Comparison of ENCODE assay signal across 8 mouse cellular contexts in genomic region chr2:163644047-163644446, GRCm38 (mm10). TPM values are rescaled to one million over a fixed set of nuclear protein-coding genes. Genes with fewer than 3 reads are reported as not detected.
DNase-seq lines count a peak whose midpoint lies in the region; ATAC-seq and TF ChIP-seq lines count a peak whose summit lies in the region.

No protein-coding gene starts in this region.

- 2% methylated on average over 4 of the region's 4 CpGs for WGBS in liver, embryonic 12.5 days (ENCODE audit: insufficient replicate concordance)

- H3K4me1 ChIP-seq in embryonic fibroblast, embryonic 13.5 days (ENCODE audit: control insufficient read depth, insufficient read depth, low read length): peaks cover 2% of the 10 kb centered on the region; the same call in 1 of the 2 replicates
- H3K4me1 ChIP-seq in liver, embryonic 12.5 days: peaks cover 51% of the 10 kb centered on the region

- H3K9me3 ChIP-seq in liver, embryonic 12.5 days (replicated peaks): no peaks in the 10 kb centered on the region

- peak overlapping the region; percentile 92 for H3K9ac ChIP-seq in liver, embryonic 12.5 days

- no peak for TF ChIP-seq CTCF in embryonic fibroblast, embryonic 13.5 days (IDR thresholded peaks at IDR 0.05; ENCODE audit: borderline replicate concordance, insufficient read depth, low read length)

- peak overlapping the region; percentile 84 for H3K4me2 ChIP-seq in liver, embryonic 12.5 days

- no peaks in the 10 kb centered on the region for H3K27me3 ChIP-seq in liver, embryonic 12.5 days (replicated peaks)

- DNase-seq in embryo, embryonic 9.5 days (ENCODE audit: extremely low spot score): peak; percentile 11
- no peak for DNase-seq in embryo, embryonic 10 days (ENCODE audit: low spot score)
- peak; percentile 70 for DNase-seq in 416B (ENCODE audit: low read depth)
- no peak for DNase-seq in cerebellum, postnatal 10 days
- no peak for DNase-seq in cerebellum, adult 9-11 months
- DNase-seq in layer of hippocampus, postnatal 36 days: no peak

- H3K27ac ChIP-seq in embryonic fibroblast, embryonic 13.5 days (ENCODE audit: insufficient read depth, low read length): peak overlapping the region; percentile 94
- H3K27ac ChIP-seq in liver, embryonic 12.5 days: peak overlapping the region; percentile 99

- H3K4me3 ChIP-seq in embryonic fibroblast, embryonic 13.5 days (ENCODE audit: insufficient read depth, low read length): peak overlapping the region; percentile 98
- peak overlapping the region; percentile 78 for H3K4me3 ChIP-seq in liver, embryonic 12.5 days

- ATAC-seq in liver, embryonic 12.5 days: no peak

- TF ChIP-seq POLR2A in embryonic fibroblast, embryonic 13.5 days (IDR thresholded peaks at IDR 0.05; ENCODE audit: low read depth, low read length): no peak

- peaks cover 41% of the 10 kb centered on the region for H3K36me3 ChIP-seq in liver, embryonic 12.5 days

RNA-seq across cellular contexts. Expression of gene Serinc3, which starts 0.9 kb away (rescaled TPM):
- polyA plus RNA-seq in embryonic fibroblast, embryonic 13.5 days (2011; ENCODE audit: insufficient read length, low read depth, missing spikeins): 262 and 294 TPM in 2 replicates
- polyA plus RNA-seq in liver, embryonic 12.5 days (2016; fragmentation: Nextera tagmentation; extraction: Ambion mirVana): 127 and 132 TPM in 2 replicates
- total RNA-seq in layer of hippocampus, postnatal 36 days (2021): 100 to 1,000 TPM; 177 to 202 TPM

RNA-seq across cellular contexts. Expression of gene Pkig, which starts 14.1 kb away (rescaled TPM):
- polyA plus RNA-seq in embryonic fibroblast, embryonic 13.5 days (2011; ENCODE audit: insufficient read length, low read depth, missing spikeins): 33.6 and 39.7 TPM in 2 replicates
- polyA plus RNA-seq in liver, embryonic 12.5 days (2016; fragmentation: Nextera tagmentation; extraction: Ambion mirVana): 133 and 134 TPM in 2 replicates
- total RNA-seq in layer of hippocampus, postnatal 36 days (2021): 10 to 100 TPM; 86.8 to 92.5 TPM

RNA-seq across cellular contexts. Expression of gene Ttpal, which starts 41.9 kb away (rescaled TPM):
- polyA plus RNA-seq in embryonic fibroblast, embryonic 13.5 days (2011; ENCODE audit: insufficient read length, low read depth, missing spikeins): 40.7 TPM in 2 replicates
- polyA plus RNA-seq in liver, embryonic 12.5 days (2016; fragmentation: Nextera tagmentation; extraction: Ambion mirVana): 18.2 and 20.4 TPM in 2 replicates
- total RNA-seq in layer of hippocampus, postnatal 36 days (2021): 10 to 100 TPM; 53.0 to 54.7 TPM

Comparison
In these comparisons a context has a peak if more than half of its experiments do, and no peak if none do; other contexts are left out.
1. DNase-seq: peak in embryo, embryonic 9.5 days (single experiment) and 416B (single experiment); none in embryo, embryonic 10 days (single experiment), cerebellum, postnatal 10 days (0 of 2), cerebellum, adult 9-11 months (single experiment) and layer of hippocampus, postnatal 36 days (0 of 2).